Mouse (Mus musculus) thymus, postnatal 36 days (tissue): ENCODE results near the gene Gm20388.

ENCODE experiments used
- DNase-seq, 2 experiments: peaks; one replicate each; pipeline ENCODE4 v3.0.0; 2022; ENCODE audit warnings: mixed read lengths in 2 of 2

The Gm20388 gene

DNA sequence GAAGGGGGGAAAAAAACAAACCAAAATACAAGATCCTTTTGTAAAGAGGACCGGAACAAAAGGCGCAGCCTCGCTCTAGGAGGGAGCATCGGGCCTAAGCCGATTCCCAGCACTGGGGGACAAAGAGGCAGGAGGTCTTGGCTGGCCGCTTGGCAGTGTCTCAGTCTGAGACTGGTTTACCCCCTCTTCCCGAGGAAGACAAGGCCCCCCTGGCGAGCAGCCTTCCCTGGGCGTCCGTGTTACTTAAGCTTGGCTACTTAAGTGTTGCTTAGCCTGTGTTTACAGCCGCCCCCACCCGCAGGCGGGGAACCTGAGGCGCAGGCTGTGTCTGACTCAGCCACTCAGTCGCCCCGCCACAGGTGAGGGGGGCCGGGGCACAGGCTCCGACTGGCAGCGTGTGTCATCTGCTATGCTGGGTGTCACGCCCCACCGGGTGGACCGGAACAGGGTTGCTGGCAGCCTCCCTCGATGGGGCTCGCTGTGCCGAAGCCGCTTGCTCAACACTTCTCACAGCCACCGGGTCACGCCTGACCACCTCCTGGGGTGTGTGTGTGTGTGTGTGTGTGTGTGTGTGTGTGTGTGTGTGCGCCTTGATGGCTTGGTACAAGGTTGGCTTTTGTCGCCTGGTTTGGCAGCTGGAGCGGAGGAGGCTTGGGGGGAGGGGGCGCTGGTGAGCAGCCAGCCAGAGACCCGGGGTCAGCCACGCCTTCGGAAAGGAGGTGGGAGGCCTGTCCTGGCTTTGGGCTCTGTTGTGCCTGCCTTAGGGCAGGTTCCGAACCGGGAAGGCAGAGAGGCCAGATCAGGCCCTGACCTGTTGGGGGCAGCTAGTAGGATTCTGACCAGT is 628.0 kb downstream of the Gm20388 start:
- peak; percentile 91 to 95 for DNase-seq

DNA sequence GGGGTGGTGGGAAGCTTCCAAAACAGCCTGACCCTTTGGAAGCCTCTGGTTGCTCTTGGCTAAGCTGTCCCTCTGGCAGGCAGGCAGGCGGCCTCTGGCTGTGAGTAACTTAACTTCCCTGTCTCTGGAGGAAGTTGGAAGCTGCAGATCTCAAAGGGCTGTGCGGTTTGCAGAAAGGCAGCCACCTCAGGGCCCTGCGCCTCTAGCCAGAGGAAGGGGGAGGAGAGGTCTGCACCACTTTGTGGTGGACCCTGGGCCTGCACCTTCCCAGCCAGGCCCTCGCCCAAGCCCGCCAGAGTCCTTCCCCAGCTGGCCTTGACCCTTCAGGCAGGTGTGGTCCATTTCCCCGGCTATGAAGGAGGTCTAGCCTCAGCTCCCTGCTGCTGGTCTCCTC is 628.7 kb downstream of the Gm20388 start:
- peak; percentile 64 to 74 for DNase-seq

DNA sequence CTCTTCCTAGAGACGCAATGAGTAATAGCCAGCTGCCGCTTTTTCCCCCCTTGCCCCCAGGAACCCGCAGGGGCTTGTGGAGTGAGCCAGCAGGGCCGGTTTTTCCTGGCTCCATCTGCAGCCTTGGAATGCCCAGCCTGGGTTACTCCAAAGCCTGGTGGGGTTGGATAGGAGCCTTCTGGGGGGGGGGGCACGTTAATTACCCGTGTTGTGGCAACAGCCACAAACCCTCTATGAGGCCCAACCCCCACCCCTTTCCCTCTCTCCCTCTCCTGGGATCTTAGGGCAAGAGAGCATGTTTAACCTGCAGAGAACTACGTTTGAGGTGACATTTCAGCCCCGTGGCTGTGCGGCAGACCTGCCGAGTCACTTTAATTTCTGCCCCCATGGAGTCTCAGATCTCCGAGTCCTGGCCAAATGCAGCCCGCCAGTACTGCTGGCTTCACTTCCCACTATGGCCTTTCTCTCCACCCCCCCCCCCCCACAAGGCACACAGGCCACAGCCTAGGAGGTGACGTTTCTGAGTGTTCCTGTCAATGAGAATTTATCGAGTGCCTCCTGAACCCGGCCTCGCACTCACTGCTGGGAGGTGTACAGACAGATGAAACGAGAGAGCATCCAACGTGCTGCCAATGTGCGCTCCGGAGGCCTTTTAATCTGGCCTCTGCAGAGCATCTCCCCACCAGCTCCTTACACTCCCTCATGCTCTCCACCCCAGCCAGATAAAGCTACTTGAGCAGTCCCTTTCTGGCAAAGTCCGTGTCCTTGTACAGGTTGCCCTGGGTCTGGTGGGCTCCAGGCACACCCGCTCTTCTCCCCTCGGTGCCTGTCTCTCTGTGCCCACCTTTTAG is 629.4 kb downstream of the Gm20388 start:
- peak; percentile 41 to 49 for DNase-seq

DNA sequence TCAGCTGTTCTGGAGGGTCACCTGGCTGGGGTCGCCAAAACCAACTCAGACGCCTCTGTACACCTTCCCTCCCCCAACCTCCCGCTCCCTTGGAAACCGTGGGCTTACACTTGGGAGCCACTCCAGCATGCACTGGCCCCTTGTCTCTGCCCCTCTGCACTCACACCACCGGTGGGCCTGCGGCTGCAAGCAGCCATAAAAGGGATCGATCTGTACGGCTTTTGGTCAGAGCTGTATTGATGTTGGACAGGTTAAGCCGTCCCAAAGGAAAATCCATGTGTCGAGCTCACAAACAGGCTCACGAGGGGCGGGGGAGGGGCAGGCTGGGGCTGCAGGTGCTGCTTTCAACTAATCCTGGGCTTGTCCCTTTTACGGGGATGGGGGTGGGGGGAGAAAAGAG is 632.4 kb downstream of the Gm20388 start:
- DNase-seq = peak; percentile 48 to 62

DNA sequence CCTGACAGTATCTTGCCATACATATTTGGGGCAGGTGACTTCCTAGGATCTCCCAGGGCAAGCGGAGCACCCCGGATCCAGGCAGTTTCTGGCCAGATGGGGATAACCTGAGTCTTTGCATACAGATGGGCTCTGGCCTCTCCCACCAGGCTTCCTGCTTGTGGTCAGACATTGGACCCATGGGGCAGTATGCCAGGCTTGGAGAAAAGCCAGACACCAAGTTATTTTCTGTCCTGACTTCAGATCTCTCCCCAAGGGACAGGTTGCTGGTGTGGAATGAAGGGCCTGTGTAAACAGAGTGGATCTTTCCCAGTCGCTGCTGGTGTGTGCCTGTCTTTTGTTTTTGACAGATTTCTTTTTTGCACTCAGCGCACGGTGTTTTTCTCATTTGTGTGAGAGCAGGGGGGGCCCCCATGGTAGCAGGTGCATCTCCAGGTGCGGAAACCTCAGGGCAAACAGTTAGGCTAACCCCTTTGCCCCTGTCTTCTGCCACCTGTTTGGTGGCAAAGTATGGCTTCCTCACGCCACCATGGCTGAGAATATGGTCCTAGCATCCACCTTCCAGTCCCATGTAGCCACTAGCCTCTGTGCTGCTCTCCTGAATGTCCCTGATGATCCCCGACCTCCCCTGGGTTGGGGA is 632.9 kb downstream of the Gm20388 start:
- peak; percentile 72 to 83 for DNase-seq

DNA sequence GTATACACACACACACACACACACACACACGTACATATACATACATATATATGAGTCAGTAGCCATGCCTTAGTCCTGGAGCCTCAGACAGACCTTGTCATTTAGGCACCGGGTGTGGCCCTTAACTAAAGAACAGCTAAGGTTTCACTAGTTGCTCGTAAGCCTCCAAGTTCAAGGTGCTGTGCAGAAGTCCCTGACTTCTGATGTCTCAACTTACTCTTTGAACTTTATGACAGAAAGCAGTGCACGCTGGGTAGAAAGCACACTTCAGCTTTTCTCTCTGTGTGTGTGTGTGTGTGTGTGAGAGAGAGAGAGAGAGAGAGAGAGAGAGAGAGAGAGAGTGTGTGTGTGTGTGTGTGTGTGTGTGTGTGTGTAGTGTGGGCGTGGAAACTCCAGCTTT is 633.5 kb downstream of the Gm20388 start:
- DNase-seq = peak; percentile 42 to 65

DNA sequence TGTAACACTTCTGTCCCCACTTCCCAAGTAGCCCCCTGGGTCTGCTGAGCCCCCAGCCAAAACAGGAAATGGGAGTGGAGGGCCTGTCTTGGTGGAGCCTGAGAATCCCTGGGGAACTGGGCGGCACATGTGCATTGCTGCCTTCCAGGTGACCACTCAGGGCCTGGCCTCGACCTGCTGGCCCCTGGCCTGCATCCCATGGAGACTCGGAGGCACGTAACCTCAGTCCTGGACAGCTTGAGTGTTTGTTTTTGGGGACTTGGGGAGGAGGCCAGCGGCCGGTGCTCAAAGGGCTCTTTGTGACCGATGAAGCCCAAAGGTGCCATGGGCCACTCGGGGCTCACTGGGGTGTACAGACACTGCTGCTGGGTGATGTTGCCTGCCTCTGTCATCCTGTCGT is 636.9 kb downstream of the Gm20388 start:
- no peak for DNase-seq

DNA sequence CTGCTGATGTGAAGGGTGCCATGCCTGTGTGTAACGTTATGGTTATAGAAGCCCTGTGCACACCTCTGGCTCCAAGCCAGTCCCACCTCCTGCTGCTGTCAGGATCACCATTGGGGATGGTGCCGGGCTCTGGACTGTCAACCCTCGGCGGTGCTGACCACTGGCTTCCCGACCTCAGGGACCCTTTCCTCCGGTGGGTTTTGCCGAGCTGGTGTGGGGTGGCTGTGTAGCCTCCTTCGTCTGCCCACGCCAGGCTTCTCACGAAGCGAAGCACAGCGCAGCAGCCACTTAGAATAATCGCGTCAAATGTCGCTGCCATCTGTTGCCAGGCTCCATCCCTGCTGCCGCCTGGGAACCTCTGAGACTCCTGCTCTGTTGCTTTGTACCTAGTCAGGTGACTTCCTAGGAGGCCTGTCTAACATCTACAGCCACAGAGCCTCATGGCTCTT is 637.7 kb downstream of the Gm20388 start:
- no peak for DNase-seq

DNA sequence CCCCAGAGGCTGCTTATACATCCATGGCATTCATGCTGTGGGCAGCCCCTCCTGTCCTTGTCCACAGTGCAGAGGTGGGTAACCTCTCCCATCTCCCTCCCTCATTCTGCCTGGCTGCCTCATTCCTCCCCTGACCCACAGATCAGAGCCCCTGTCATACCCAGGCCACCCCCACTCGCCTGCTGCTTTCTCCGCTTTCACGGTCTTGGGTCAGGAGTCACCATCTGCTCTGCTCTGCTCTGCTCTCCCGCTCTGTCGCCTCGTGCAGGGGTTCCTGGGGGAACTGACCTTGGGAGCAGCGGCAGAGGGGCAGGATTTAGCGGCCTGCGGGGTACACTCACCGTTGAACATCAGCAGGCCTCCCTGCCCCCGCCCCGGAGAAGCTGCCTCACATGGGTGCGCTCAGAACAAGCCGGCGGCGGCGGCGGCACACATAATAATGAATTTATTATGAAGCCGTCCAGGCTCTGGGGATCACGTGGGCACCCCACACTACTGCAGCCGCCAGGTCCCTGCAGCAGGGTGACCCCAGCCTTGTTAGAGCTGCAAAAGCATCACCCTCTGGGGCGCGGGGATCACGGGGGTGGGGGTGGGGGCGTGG is 638.8 kb downstream of the Gm20388 start:
- DNase-seq = no peak

DNA sequence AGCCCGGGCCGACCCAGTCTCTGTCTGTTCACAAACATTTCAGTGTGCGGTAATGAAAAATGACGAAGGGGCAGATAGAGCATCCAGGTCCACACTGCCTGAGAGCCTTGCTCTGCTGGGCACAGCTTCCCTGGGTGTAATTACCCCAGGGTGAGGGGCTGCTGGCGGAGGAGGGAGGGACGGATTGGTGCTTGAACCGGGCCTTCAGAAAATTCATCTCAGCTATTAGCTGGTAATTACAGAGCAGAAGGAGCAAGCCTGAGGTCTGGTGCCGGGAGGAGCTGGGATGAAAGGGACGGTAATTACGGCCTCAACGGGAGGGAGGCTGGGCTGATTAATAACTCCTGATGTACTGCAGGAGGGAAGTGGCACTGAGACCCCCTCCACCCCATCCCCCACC is 639.3 kb downstream of the Gm20388 start:
- no peak for DNase-seq

DNA sequence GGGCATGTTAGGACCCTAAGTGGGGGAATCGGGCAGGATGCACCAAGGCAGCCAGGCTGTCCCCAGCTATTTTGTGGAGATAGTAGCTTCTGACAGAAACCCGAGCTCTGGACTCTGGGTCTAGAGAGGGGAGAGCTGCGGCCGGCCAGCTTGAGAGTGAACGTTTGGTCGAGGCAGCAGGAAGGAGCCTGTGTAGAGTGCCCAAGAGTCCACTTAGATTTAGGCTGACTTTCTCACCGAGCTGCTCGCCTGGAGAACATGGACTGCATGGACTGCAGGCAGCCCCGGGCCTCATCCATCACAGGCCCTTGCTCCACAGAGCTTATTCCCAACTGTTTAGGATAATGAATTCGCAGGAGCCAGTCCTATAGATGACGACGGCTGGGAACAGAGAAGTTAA is 639.8 kb downstream of the Gm20388 start:
- no peak for DNase-seq

DNA sequence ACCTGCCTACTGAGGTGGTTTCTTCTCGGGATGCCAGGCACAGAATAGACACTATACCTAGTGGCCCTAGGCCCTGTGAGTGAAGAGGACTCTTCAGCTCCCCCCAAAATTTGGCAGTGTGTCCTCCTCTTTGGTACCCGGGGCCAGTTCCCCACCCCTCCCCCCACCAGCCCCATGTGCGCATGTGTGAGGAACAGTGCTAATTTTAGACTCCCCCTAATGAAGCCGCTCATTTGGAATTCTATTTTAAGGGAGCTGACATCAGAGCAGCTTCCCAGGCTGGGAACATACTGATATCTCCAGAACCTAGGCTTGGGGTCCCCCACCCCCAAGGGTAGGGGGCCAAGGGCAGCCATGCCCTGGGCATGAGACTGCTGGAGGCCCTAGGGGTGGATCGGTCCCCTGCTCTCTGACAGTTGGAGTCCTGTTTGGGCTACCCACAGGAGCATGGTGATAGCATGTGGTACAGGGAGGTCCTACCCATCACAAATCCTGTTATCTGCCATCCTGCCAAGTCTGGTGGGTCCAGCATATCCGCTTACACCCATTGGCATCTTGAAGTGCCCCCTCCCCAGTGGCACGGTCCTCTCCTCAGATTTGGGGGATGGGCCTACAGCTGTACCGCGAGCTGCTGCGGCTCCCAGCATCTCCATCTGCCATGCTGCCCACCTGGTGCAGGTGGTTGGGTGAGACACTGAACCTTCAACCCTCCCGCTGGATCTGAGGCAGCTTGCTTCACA is 640.5 kb downstream of the Gm20388 start:
- DNase-seq = peak in 1 of 2 experiments; percentile 49

DNA sequence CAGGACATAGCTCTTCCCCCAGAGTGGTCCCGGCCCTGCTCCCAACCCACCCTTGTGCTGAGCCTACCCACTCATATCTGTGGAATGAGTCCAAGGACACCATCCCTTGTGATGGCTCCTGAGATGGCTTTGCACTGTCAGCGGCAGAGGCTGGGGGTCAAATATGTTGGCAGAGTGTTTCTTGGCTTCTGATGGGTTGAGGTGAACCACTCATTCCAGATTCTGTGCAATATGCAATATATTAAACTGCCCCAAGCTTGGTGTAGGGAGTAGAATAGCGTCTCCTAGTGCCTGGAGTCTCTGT is 641.0 kb downstream of the Gm20388 start:
- DNase-seq = no peak

DNA sequence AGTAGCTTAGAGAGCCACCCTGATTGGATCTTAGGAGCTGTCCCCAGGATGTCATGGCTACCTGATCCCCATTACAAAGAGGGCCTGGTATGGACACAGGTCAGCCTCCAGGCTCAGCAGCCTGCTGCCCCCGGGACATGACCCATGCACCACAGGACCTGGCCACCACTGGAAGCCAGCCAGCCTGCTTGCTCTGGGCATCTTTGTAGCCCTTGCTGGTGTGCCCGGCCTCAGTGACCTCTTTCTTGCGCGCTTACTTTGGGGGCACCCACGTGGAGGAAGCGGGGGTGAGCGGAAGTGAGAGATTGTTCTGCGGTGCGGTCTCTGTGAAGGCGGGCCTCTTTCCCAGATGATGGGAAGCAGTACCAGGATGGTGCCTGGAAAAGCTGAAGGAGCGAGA is 641.9 kb downstream of the Gm20388 start:
- DNase-seq = peak in 1 of 2 experiments; percentile 34

DNA sequence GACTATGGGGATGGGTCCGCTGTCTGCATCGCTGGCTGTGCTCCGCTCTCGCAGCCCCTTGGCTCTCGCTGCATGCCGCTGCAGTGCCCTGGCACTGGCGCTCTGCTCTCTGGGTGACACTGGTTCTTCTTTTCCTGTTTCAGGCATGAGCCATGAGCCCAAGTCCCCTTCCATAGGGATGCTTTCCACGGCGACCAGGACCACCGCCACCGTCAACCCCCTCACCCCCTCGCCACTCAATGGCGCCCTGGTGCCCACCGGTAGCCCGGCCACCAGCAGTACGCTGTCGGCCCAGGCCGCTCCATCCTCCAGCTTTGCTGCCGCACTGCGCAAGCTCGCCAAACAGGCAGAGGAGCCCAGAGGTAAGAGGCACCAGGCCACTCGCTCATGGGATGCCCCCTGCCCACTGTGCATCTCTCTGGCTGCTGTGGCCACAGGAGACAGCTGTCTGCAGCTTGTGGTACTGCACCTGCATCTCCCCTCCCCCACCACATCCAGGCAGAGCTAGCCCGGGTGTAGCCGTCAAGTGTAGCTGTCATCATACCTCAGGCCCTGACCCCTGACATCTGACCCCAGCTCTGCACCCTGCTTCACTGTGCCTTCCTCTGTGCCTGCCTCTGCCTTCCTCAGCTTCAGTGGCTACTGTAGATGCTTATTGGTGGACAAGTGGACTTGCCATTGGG is 642.9 kb downstream of the Gm20388 start:
- peak; percentile 69 to 81 for DNase-seq

DNA sequence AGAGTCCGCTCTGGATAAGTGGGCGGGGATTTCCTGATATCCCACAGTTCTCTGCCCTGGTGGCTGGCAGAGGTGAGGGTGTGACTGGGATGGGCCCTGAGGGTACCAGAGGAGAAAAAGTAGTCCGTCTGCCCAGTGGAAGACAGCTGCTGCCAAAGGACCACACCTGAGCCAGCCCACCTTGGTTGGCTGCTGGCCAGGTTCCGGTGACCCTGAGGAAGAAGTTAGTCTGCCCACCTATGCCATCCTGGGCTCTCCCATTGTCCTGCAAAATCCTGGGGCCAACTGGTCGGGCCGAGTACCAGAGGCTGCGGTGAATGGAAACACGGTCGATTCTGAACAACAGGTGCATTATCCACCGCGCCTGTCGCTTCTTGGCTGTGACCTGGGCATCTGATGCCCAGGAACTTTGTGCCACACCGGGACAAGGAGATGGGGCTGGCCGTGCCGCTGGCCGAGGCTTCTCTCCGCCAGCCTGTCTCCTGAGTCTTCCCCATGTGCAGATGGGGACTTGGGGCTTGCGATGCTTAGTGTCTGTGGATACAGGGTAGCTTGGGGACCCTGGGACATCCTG is 643.9 kb downstream of the Gm20388 start:
- DNase-seq = peak in 1 of 2 experiments; percentile 19

DNA sequence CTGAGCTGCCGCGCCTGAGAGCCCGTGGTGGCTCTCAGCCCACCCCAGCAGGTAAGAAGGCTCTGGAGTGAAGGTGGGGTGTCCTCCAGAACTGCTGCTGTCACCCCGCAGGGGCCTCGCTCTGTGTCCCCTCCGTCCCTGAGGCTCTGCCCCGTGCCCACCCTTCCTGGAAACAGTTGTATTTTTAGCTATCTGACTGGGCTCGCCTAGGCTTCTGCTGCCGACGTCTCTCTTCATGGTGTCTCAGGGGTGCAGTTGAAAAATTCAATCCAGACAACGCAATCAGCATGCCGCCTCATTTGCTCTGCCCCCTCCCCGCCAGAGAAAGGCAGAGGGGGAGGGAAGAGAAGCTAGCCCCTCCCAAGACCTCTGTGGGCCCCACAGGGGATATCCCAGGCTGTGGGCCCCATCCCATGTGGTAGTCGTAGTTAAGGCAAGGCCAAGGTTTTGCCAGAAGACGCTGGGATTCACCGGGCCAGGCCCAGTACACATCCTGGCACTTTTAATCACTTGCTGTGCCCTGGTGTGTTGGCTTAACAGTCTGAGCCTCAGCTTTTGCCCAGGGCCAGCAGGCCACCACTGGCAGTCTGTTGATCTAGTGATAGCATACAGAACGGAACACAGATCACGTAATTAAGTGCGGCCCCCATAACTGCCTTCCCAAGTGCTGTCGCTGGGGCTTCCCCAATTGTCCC is 645.7 kb downstream of the Gm20388 start:
- peak in 1 of 2 experiments; percentile 27 for DNase-seq

DNA sequence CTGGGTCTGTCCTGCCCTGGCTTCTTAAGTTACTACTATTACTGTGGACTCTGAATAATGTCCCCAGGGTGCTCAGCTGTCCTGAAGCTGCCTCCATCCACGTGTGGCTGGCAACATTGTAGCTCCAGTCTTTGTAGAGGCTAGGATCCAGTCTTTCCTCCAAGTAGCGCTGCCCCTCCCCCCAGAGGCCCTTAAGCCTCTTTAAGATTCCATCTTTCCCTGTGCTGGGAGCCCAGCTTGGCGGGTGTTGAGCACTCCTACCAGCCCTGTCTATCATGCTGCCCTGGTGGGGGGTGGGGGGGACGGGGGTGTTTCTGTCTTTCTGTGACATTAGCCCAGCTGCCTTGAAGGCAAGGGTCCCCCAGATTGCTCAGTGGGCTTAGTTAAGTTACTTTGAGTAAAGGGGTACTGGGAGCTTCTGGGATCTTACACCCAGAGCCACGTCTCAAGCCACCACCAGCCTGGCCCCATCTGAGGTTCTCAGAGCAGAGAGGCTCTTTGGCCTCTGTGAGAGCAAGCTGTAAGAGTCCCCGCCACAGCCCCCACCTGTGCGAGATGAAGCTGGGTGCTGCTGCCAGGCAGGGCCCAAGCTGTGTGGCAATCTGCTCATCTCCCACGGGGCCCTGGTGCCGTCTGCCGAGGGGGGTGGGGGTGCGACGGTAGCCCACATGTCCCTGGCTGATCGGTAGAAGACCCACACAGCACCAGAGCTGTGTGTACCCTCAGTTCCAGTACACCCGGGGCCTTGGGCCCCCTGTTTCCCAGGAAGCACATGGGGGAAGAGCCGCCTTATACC is 646.7 kb downstream of the Gm20388 start:
- DNase-seq = peak; percentile 50 to 71

DNA sequence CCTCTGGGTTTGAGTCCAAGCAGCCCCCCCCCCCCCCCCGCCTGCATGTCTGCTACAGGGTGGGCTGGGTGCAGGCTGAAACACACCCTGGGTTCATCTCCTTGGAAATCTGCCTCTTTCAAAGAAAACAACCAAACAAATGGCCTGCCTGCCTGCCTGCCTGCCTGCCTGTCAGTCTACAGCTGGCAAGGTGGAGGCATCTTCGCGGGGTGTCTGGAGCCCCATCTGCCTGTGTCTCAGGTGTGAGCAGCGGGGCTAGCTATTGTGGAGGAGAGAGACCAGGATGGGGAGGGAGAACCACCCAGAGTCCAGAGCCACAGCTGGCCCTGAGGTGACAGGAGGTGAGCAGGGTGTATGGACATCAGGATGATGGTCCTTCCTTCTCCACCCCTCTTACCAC is 647.5 kb downstream of the Gm20388 start:
- DNase-seq = peak in 1 of 2 experiments; percentile 38

DNA sequence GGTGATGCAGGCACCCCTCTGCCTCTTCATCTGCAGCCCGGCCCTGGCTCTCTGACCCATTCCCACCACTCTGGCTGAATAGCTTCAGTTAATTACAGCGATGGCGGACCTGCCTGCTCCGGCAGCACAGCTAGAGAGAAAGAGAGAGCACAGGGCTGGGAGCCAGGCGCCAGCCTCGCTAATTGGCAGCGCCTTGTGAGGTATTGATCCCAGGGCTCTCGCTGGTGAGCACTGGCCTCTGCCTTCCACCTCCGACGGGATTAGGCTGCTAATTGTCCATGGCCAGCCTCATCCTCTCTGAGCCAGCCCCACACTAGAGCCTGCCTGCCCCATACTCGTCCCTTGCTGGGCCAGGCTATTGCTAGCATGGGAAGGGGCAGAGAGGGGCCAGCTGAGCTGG is 649.0 kb downstream of the Gm20388 start:
- DNase-seq = no peak
